8 mouse cellular contexts compared by ENCODE assay signal in the genomic region with DNA sequence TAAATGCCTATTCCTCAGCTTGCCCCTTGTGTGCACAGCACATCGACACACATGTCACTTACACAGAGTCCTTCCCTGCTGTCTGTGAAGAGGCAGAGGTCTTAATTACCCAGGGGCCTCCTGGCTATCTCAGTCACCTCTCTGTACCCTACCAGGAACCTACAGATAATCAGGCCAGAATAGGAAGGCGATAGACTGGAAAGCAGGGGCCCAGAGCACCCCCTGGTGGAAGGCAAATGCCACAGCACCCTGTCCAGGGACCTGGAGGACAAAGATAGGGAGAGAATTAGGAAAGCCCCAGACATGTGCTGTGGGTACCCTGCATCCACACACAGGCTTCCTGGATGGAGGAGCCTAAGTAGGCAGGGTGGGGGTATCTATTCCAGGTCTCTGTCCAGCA. TPM values are rescaled to one million over a fixed set of nuclear protein-coding genes. Genes with fewer than 3 reads are reported as not detected.
DNase-seq lines count a peak whose midpoint lies in the region; ATAC-seq and TF ChIP-seq lines count a peak whose summit lies in the region.

No protein-coding gene starts in this region.

- H3K27ac ChIP-seq in kidney, embryonic 14.5 days (ENCODE audit: low read depth, low read length): no peak overlapping the region
- no peak overlapping the region for H3K27ac ChIP-seq in ES-Bruce4 (ENCODE audit: insufficient read depth, low read length)
- H3K27ac ChIP-seq in gastrocnemius, adult 2 months: peak overlapping the region; percentile 99

- no peak overlapping the region for H3K9ac ChIP-seq in kidney, embryonic 14.5 days (ENCODE audit: low read depth, low read length)
- H3K9ac ChIP-seq in ES-Bruce4 (ENCODE audit: low read depth, poor library complexity, severe bottlenecking): no peak overlapping the region

- peak; percentile 89 for TF ChIP-seq CTCF in ES-Bruce4 (IDR thresholded peaks at IDR 0.05; ENCODE audit: low read depth, low read length)
- TF ChIP-seq CTCF in gastrocnemius, adult 2 months (IDR thresholded peaks at IDR 0.05): peak; percentile 99

- H3K36me3 ChIP-seq in kidney, embryonic 14.5 days (ENCODE audit: control insufficient read depth, insufficient read depth, low read length): no peaks in the 10 kb centered on the region
- H3K36me3 ChIP-seq in ES-Bruce4 (ENCODE audit: control insufficient read depth, insufficient read depth, low read length, poor library complexity, severe bottlenecking): no peaks in the 10 kb centered on the region
- no peaks in the 10 kb centered on the region for H3K36me3 ChIP-seq in splenic B cell, adult 2 months (ENCODE audit: control insufficient read depth, insufficient read depth, low read length, poor library complexity, severe bottlenecking)

- TF ChIP-seq POLR2A in ES-Bruce4 (IDR thresholded peaks at IDR 0.05; ENCODE audit: insufficient read depth, low read length): no peak

- DNase-seq in kidney, adult 9 months: peak; percentile 57
- DNase-seq in cerebellum, adult 11-12 months: peak; percentile 47
- DNase-seq in gastrocnemius, adult 2 months: peak; percentile 79
- peak; percentile 45 for DNase-seq in kidney, postnatal 25 days
- peak; percentile 78 for DNase-seq in splenic B cell, adult 2 months (ENCODE audit: low read depth, low spot score)

- H3K27me3 ChIP-seq in kidney, embryonic 14.5 days (ENCODE audit: control insufficient read depth, insufficient read depth, low read length): peaks cover 4% of the 10 kb centered on the region; the same call in 1 of the 2 replicates
- no peaks in the 10 kb centered on the region for H3K27me3 ChIP-seq in ES-Bruce4 (ENCODE audit: control insufficient read depth, insufficient read depth, low read length, poor library complexity, severe bottlenecking)
- no peaks in the 10 kb centered on the region for H3K27me3 ChIP-seq in splenic B cell, adult 2 months (ENCODE audit: control insufficient read depth, insufficient read depth, low read length, poor library complexity, severe bottlenecking)

- H3K9me3 ChIP-seq in kidney, embryonic 14.5 days (ENCODE audit: control insufficient read depth, low read length): no peaks in the 10 kb centered on the region
- no peaks in the 10 kb centered on the region for H3K9me3 ChIP-seq in ES-Bruce4 (replicated peaks; ENCODE audit: control insufficient read depth, insufficient read depth, low read length, poor library complexity, severe bottlenecking)

- 18% methylated on average over 2 of the region's 2 CpGs for WGBS in kidney, embryonic 14.5 days

- H3K4me3 ChIP-seq in kidney, embryonic 14.5 days (ENCODE audit: low read length): no peak overlapping the region
- H3K4me3 ChIP-seq in ES-Bruce4 (ENCODE audit: low read depth, low read length): no peak overlapping the region
- H3K4me3 ChIP-seq in gastrocnemius, adult 2 months: peak overlapping the region; percentile 87

- TF ChIP-seq EP300 in ES-Bruce4 (IDR thresholded peaks at IDR 0.05; ENCODE audit: insufficient read depth, low read depth, low read length): no peak

- no peak overlapping the region for H3K4me2 ChIP-seq in kidney, embryonic 14.5 days (replicated peaks; ENCODE audit: low read depth, low read length)

- intact Hi-C loops in gastrocnemius, adult 2 months (cut with DNase I): loop anchor here (1.0 kb wide), 1 partner anchor 71 kb away; no protein-coding TSS in a partner anchor

- H3K4me1 ChIP-seq in kidney, embryonic 14.5 days (ENCODE audit: control insufficient read depth, insufficient read depth, low read length): peaks cover 25% of the 10 kb centered on the region
- no peaks in the 10 kb centered on the region for H3K4me1 ChIP-seq in ES-Bruce4 (ENCODE audit: control insufficient read depth, insufficient read depth, low read length)

- no peak for ATAC-seq in kidney, embryonic 14.5 days (ENCODE audit: low FRiP score, low TSS enrichment)
- peak; percentile 57 for ATAC-seq in megakaryocyte progenitor cell, adult 5-6 weeks (replicated peaks; ENCODE audit: poor library complexity)

RNA-seq across cellular contexts. Expression of gene Adssl1, which starts 3.9 kb away (rescaled TPM):
- 8.0 and 9.3 TPM in 2 replicates for polyA plus RNA-seq in kidney, embryonic 14.5 days (2014; fragmentation: Nextera tagmentation; extraction: Ambion mirVana)
- 6.6 and 8.7 TPM in 2 replicates for polyA plus RNA-seq in ES-Bruce4 (2011; ENCODE audit: insufficient read depth, insufficient read length, low read depth, missing spikeins)
- total RNA-seq in gastrocnemius, adult 2 months (2021): 1,000 to 10,000 TPM; 1,028 to 1,061 TPM
- 113 and 131 TPM in 2 replicates for total RNA-seq in megakaryocyte progenitor cell, adult 5-6 weeks (2015)
- 113 and 126 TPM in 2 replicates for total RNA-seq in megakaryocyte progenitor cell, adult 5-6 weeks (2017)

RNA-seq across cellular contexts. Expression of gene Siva1, which starts 20.7 kb away (rescaled TPM):
- 314 and 362 TPM in 2 replicates for polyA plus RNA-seq in kidney, embryonic 14.5 days (2014; fragmentation: Nextera tagmentation; extraction: Ambion mirVana)
- 103 and 104 TPM in 2 replicates for polyA plus RNA-seq in ES-Bruce4 (2011; ENCODE audit: insufficient read depth, insufficient read length, low read depth, missing spikeins)
- 10 to 100 TPM; 18.6 to 25.3 TPM for total RNA-seq in gastrocnemius, adult 2 months (2021)
- 163 and 168 TPM in 2 replicates for total RNA-seq in megakaryocyte progenitor cell, adult 5-6 weeks (2015)
- 291 and 325 TPM in 2 replicates for total RNA-seq in megakaryocyte progenitor cell, adult 5-6 weeks (2017)

RNA-seq across cellular contexts. Expression of gene Inf2, which starts 35.2 kb away (rescaled TPM):
- polyA plus RNA-seq in kidney, embryonic 14.5 days (2014; fragmentation: Nextera tagmentation; extraction: Ambion mirVana): 4.7 and 5.8 TPM in 2 replicates
- 28.2 and 28.3 TPM in 2 replicates for polyA plus RNA-seq in ES-Bruce4 (2011; ENCODE audit: insufficient read depth, insufficient read length, low read depth, missing spikeins)
- total RNA-seq in gastrocnemius, adult 2 months (2021): 10 to 100 TPM in 1 of 2 experiments, 1 to 10 TPM in 1; 8.2 to 13.0 TPM
- 11.0 and 13.6 TPM in 2 replicates for total RNA-seq in megakaryocyte progenitor cell, adult 5-6 weeks (2015)
- total RNA-seq in megakaryocyte progenitor cell, adult 5-6 weeks (2017): 4.8 and 7.1 TPM in 2 replicates

RNA-seq across cellular contexts. Expression of gene Akt1, which starts 50.9 kb away (rescaled TPM):
- 50.8 and 58.5 TPM in 2 replicates for polyA plus RNA-seq in kidney, embryonic 14.5 days (2014; fragmentation: Nextera tagmentation; extraction: Ambion mirVana)
- 70.4 and 78.0 TPM in 2 replicates for polyA plus RNA-seq in ES-Bruce4 (2011; ENCODE audit: insufficient read depth, insufficient read length, low read depth, missing spikeins)
- 10 to 100 TPM; 50.9 to 59.3 TPM for total RNA-seq in gastrocnemius, adult 2 months (2021)
- total RNA-seq in megakaryocyte progenitor cell, adult 5-6 weeks (2015): 84.3 and 85.6 TPM in 2 replicates
- 74.8 and 96.1 TPM in 2 replicates for total RNA-seq in megakaryocyte progenitor cell, adult 5-6 weeks (2017)

RNA-seq across cellular contexts. Expression of gene Zbtb42, which starts 54.9 kb away (rescaled TPM):
- polyA plus RNA-seq in kidney, embryonic 14.5 days (2014; fragmentation: Nextera tagmentation; extraction: Ambion mirVana): 3.8 and 5.7 TPM in 2 replicates
- 2.2 and 5.0 TPM in 2 replicates for polyA plus RNA-seq in ES-Bruce4 (2011; ENCODE audit: insufficient read depth, insufficient read length, low read depth, missing spikeins)
- under 1 TPM; 0.64 to 0.81 TPM for total RNA-seq in gastrocnemius, adult 2 months (2021)
- 1.8 and 2.1 TPM in 2 replicates for total RNA-seq in megakaryocyte progenitor cell, adult 5-6 weeks (2015)
- 0.54 and 0.92 TPM in 2 replicates for total RNA-seq in megakaryocyte progenitor cell, adult 5-6 weeks (2017)

Comparison
In these comparisons a context has a peak if more than half of its experiments do, and no peak if none do; other contexts are left out.
1. RNA of gene Adssl1, which starts 3.9 kb away (total RNA-seq): 1,028 to 1,061 TPM in gastrocnemius, adult 2 months; 113 to 131 TPM in megakaryocyte progenitor cell, adult 5-6 weeks; every median in the first group is over 4 times any median in the second.
2. RNA of gene Siva1, which starts 20.7 kb away (total RNA-seq): 163 to 325 TPM in megakaryocyte progenitor cell, adult 5-6 weeks; 18.6 to 25.3 TPM in gastrocnemius, adult 2 months; every median in the first group is over 4 times any median in the second.
3. Peak in every context shown above with its lines, with median percentiles within 50 percentile points of each other: DNase-seq.